Mouse (Mus musculus): ENCODE measurements around the gene Foxred2. TPM values are rescaled to one million over a fixed set of nuclear protein-coding genes. Genes with fewer than 3 reads are reported as not detected.

Foxred2 gene
- total RNA-seq (2023): 10 to 100 TPM; 24.4 to 25.4 TPM

GRCm38 (mm10) chr15:77956404-77956901 is at the start of gene Foxred2:
Foxred2 (minus strand) TSS chr15:77956722.

GRCm38 (mm10) chr15:77970470-77971292 is 14.2 kb upstream of the Foxred2 start, which contains the start of gene Eif3d:
Eif3d (minus strand) TSS chr15:77970813.

GRCm38 (mm10) chr15:77928673-77929331 is 27.7 kb downstream of the Foxred2 start, which contains the start of gene Txn2:
Txn2 (minus strand) TSS chr15:77929006.

Other genes with a start within 250 kb of the Foxred2 start
- not detected for gene Apol9b, start 227.7 kb downstream of the Foxred2 start, total RNA-seq (2023)
- 1 to 10 TPM; 5.5 to 8.4 TPM for gene Apol8, start 199.7 kb downstream of the Foxred2 start, total RNA-seq (2023)
- gene Myh9, start 114.5 kb downstream of the Foxred2 start, total RNA-seq (2023): 1,000 to 10,000 TPM; 1,406 to 1,473 TPM
- 10 to 100 TPM; 73.5 to 75.1 TPM for gene Txn2, start 27.7 kb downstream of the Foxred2 start, total RNA-seq (2023)
- 10 to 100 TPM; 77.3 to 96.3 TPM for gene Eif3d, start 14.1 kb upstream of the Foxred2 start, total RNA-seq (2023)
- not detected for gene Cacng2, start 163.3 kb upstream of the Foxred2 start, total RNA-seq (2023)
- 10 to 100 TPM; 10.6 to 11.5 TPM for gene Ift27, start 217.4 kb upstream of the Foxred2 start, total RNA-seq (2023)
- gene Pvalb, start 249.7 kb upstream of the Foxred2 start, total RNA-seq (2023): under 1 TPM in 1 of 2 experiments, not detected in 1; 0.61 TPM

Data from neutrophil, adult 83 days (primary cell).